Mouse (Mus musculus) layer of hippocampus, adult 9-10 months (tissue): ENCODE measurements around the gene Hoxd3.

Source experiments
- DNase-seq: peaks from one replicate; pipeline ENCODE4 v3.0.0; 2022; ENCODE audit warnings: low spot score

Gene Hoxd3

DNA sequence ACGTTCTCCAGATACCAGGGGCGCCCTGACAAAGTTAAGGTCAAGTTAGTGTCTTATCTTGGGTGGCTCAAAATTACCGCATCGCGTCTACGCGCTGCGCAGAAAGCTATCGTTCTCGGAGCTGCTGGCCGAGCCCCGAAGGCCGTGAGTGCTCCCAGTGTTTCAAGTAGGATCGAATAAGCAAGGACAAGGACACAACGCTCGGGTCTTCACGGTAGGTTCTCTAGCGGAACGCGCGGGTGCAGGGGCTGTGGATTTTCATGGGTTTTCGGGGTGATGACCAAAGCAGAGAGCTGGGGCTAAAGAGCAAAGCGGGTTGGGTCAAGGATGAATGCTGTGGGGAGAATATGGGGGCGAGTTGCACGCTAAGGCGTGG is 32.1 kb upstream of the Hoxd3 start:
- no peak for DNase-seq

DNA sequence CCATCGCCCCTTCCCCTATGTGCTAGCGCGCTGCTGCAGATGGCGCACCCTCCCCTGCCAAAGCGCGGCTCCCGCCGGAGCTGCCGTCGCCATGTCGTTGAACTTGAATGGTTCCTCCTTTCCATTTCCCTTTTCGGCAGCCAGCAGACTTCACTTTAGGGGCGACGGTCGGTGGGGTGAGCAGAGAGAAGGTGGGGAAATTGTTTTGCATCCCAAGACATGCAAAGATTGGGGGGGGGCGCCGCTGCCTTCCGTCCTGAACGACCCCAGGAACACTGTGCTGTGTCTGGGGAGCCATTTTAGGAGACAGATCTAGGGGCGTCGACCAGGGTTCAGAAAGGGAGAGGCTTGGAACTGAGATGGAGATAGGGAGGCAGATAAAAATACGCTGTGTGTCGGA is 31.7 kb upstream of the Hoxd3 start:
- no peak for DNase-seq

DNA sequence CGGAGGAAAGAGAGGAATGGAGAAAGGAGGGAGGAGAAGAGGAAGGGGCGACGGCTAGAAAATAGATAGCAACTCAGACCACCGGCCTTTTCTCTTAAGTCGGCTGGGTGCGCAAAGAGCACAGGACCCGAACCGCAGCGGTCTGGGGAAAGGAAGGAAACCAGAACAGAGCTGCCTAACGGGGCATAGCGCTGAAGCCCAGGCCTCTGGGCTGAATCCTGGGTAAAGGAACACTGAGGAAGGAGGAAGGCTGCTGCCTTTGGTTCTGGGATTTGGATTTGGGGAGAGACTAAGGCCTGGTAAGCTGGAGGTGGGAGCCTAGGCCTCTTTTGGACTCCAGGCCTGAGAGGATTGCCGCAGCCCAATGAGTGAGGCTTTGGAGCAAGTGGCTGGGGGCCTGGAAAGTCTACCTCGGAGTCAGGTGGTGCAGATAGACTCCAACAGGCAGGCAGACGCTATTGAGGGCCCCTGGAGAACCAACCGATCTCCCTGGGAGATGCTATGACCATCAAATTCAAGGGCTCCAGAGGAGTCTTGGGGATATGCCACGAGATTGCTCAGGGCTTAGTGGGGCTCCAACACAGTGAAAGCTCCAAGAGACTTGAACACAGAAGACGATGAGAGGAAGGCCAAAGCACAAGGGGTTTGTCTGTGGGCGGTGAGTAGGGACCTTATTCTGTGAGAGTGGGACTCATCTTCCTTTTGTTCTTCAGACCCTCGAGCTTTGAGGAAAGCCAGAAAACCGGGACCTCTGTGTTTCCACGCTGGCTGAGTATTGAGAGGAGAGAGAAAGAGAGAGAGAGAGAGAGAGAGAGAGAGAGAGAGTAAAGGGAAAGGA is 30.9 kb upstream of the Hoxd3 start:
- DNase-seq, result no peak

DNA sequence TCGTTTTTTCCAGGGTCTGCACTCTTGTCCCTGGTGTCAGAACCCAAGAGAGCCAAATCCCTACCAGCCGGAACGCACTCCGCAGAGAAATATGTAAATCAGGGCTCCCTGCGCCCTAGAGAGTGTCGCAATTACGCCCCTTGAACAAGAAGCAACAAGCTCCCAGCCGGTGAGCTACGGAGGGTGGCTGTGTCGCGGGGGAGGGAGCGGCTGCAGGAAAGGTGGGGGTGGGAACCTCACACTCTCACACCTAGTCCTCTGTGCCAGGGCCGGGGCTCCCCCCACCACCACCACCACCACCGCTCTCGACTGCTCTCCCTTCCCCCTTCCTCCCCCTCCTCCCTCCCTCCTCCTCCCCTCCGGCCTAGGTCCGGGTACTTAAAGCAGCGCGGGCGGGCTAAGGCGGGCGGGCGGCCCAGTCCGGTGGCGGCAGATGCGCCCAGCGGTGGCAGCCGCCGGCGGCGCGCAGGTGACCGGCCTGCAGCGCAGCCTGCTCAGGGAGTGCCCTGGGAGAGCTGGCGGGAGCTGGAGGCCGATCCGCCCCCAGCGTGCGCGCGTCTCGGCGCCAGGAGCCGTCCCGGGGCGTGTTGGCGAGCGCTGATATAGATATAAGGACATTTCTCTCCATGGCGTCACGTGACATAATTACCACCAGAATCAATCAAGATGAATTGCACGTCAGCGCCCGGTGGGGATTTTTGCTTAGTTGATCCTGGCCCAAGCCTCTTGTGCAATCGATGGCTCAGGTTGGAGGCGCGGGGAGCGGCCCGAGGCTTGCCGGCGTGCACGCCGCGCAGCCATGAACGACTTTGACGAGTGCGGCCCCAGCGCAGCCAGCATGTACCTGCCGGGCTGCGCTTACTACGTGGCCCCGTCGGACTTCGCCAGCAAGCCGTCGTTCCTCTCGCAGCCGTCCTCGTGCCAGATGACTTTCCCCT is 29.9 kb upstream of the Hoxd3 start:
- no peak for DNase-seq

DNA sequence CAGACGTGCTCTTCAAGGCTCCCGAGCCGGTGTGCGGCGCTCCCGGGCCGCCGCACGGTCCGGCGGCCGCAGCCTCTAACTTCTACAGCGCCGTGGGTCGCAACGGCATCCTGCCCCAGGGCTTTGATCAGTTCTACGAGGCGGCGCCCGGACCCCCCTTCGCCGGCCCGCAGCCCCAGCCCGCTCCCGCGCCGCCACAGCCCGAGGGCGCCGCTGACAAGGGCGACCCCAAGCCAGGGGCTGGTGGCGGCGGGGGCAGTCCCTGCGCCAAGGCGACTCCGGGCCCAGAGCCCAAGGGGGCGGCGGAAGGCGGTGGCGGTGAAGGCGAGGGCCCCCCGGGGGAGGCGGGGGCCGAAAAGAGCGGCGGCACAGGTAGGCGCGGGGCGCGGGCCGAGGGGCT is 28.9 kb upstream of the Hoxd3 start:
- DNase-seq, result no peak

DNA sequence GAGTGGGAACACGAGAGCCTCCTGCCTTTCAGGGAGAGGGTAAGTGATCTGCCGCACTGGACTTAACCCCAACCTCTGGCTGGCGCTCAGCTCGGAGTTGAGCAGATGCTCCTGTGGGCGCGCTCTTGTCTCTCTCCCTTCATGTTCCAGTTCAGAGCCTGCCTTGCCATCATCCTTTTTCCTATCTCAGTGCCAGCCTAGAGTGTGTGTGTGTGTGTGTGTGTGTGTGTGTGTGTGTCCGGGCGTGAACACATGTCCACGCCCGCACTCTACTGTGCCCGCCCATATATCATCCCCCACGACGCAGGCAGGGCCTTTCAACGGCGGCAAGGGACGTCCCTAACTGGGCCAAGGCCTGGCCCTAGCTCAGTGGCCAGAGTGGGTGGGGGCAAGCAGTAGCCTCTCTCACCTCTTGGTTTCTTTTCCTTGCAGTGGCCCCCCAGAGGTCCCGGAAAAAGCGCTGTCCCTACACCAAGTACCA is 28.2 kb upstream of the Hoxd3 start:
- no peak for DNase-seq

DNA sequence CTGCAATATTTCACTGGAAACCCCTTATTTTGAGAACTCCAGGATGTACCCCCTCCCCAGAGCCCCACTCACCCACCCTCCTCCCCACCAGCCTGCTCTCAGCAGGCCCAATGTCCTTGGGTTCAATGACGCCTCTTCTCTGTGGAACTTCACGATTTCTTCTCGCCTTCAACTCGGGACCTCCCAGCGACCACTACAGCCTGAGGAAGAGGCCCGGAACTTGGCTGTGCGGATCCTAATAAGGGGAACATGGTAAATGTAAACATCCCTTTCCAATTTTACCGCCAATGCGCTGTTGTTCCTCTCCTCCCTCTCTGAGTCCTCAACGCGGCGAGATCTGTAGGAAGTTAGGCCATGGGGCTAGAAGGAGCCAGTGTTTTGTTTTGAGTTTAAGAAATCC is 27.6 kb upstream of the Hoxd3 start:
- DNase-seq, result no peak

DNA sequence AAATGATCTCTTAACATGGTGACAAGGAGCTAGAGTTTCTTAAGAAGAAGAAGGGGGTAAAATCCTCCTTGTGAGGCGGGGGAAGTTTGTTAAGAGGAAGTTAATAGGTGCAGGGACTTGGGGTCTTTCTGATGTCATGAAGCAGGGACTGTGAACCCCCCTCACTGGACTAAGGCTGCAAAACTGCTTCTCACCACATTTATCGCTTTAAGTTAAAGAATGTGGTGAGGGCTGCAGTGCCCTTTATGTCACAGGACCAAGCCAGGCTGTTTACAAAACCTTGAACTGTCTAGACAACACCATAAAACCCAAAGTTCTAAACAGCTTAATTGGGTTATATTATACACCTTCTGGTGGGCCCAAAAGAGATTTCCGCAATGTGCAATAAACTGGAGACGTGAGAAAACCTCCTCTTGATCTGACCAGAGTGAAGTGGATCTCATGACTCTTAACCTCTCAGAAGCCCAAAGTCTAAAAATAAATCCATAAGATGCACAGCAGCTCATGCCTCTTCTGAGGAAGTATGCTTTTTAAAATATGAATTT is 26.6 kb upstream of the Hoxd3 start:
- no peak for DNase-seq

DNA sequence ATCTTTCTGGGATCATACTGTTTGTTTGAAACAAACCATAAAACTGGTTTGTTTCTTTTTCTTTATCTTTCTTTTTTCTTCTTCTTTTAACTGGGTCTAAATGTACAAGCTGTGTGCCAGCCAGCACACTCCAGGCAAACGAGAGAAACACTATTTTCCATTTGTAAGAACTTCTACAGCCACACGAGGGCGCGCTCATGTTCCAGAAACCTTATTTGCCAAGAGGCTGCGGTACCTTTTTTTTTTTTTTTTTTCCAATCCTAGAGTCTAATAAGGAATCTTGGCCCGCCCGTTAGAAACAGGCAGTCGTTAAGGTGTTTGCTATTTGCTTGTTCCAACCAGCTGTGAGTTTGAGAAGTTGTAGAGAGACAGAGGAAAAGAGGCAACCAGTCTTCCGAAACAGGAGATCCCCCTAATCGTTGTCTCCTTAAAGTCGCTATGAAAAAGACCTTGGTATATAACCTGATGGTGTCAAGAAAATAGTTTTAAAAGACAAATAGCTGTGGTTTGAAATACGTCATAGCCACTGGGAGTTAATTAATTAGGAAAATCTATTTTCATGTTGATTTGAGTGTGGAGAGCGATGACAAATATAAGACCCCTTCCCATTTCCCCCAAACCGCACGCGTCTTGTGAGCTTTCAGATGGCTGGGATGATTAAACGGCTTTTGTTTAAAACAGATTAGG is 25.3 kb upstream of the Hoxd3 start:
- no peak for DNase-seq

DNA sequence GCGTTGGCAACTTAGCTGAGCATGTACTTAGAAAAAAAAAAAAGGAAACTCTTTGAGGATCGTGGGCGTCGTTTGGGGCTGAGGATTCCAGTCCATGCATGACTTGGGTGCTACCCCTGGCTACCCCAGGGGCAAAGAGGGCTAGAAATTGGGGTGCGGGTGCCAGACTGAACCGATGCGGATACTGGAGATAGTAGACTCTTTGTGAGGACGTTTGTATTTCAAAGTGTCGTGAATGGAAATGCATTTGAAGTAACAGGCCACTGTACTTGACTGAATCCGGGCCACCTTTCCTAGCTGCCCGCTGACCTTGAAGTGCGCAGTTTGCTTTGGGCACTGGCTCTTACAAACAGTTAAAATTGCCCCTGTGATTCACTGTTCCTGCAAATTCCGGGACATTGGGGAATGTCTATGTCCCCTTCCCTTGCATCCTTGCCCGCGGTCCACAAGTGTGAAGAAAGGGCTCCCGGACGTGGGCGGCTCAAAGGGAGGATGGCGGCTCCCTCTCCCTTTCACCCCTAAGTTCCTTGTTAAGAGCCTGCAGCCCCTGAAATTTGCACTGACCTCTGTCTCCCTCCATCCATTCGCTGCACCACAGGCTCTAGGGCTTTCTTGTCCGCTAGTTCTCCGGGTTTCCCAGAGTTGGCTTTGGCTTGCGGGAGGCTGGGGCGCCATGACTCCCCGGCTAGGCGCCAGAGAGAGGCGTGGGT is 24.6 kb upstream of the Hoxd3 start:
- DNase-seq, result no peak

DNA sequence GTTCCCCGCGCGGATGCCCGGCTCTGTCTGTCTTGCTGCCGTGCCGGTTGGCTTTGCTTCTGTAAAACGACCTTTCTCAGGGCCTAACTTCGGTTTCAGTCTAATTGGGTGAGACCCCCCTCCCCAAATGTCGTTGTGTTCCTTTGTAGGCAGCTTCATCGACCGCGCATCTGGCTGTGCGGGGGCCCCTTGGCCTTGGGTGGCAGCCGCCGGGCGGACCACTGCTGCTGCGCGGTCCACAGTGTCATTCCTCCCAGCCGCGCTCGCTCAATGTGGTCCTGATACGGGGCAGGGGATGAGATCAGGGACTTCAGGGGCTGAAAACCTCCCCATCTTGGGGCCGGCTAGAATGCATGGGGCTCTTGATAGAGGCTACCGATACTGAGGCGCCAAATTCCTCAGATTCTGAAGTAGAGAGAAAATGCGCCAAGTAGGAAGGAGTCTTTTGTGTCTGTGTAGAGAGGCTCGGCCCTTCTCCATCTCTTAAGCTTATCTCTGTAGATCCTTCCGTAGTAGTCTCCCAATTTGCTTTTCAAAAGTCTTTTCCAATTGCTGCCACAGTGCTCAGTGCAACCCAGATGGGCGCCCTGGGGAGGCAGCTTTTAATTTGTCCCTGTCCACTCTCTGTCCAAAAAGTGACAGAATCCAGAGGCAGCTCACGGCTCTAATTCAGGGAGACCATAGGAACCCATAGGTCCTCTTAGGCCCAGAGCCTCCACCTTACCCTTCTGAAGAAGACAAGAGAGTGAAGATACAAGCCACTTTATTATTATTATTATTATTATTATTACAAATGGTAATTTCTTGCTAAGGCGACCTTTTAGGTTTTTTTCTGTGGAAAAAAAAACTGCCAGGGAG is 23.8 kb upstream of the Hoxd3 start:
- no peak for DNase-seq

DNA sequence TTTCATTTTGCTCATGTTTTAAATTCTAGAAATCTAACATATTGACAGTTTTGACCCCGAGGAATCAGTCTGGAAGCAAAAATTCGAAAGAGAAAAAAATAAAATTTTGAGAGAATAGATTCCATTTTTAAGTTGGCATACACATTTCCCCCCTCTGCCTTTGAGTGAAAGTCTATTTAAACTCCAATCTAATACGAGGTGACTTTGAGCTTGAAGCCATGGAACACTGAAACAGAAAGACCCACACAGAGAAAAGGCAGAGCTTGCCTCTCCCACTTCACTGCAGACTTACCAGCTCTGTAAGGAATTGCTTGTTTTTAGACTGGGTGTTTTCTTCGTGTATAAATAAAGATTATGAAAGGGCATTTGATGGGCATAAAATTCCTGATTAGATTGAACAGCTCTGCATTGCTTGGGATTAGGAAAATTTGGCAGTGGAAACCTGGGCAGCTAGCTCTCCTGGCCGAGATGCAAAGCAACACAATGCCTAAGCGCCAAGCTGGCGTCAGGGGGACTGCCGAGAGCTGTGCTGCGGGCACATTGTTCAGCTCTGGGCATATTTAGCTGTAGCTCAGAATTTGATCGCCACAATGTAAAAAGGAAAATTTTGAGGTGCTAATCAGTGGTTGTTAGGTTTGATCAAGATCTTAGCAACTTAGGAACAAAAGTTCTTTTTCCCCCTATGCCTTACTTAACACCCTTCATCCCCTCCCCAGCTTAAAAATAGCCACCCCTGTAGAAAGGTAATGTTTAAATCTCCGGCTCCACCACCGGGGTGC is 22.7 kb upstream of the Hoxd3 start:
- DNase-seq, result no peak

DNA sequence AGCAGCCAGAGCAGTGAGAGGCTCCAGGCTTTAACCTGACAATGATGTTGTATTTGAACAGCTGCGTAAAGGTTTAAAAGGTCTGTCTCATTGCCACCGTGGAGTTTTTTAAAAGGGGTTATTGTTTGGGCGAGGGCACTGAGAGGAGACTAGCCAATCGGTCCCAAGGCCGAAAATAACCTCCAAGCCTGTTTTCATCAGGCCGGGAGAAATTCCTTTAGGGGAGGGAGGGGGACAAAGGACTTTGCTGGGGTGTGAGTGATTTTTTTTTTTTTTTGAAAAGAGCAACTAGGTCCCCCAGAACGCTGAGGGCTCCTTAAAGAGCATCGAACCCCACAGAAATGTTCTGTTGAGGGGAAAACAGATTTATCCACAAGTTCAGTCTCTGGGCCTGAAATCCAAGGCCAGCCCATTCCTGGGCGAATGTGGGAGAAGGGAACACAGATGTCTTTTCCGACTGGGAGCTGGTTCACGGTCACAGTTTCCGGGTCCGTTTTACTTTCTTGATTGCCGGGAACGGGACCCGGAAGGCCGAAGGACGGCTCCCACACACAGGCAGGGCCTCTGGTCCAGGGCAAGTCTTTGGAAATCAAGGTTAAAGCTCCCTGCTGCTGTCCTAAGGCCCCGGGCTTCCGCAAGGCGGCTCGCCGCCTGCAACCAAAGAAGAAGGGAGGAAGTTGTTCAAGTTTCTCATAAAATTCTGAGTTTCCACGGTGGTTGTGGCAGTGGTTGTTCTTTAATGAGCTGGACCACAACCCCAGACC is 22.0 kb upstream of the Hoxd3 start:
- no peak for DNase-seq

DNA sequence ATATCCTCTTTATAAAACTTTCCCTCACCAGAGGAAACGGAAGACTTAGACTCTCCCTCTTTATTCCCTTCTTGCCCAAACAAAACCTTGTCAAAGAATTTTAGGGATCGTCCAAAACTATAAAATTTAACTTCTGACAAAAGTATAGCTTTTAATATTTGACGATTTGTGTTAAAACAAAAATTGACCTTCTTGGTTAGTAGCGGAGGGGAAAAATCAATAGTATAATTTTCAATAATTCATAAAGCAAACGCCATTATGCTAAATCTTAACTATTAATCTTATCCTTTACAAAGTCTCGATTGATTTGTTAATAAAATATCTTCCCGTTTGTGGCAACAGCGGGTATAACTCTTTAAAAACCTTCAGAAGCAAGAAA is 21.4 kb upstream of the Hoxd3 start:
- DNase-seq, result no peak

DNA sequence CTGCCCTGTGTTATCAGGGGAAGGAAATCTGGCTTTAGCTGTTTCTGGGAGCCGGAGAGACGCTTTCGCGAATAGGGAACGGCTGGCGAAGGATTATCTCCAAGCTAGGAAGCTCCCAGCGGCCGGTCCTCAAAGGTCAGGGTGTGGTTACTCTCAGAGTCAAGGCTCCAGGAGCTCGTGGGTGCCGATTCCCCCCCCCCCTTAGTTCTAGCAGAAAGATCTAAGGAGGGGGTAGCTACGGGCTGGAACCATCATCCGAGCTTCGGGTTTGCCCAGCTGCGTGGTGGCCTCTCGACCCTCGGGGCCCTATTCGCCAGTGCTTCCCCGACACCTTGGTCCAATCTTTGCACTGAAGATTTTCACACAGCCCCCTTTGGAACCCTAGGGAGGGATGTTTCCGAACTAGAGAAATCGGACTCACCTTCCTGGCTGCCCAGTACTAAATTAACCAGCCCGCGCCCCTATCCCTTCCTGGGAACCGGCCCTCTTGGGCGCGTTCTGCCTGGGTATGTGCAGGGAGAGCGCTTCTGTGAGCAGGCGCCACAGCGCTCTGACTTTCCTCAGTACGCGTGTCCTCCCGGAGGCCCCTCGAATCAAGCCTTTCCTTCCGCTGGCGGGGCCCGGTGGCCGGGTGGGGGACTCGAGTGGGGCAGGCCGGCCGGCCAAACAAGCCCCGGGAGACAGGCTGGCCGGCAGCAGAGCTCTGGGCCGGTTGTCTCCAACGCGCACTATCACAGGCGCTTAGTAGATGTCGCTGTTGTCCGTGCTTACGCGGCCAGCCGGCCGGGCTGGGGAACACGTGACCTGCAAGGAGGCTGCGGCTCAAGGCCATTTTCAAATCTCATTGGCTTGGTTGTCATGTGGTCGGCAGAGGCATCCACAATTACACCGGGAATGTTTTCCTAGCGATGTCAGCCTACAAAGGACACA is 20.4 kb upstream of the Hoxd3 start, which contains the start of gene Hoxd10:
TSS of gene Hoxd10 (plus strand) at position 903 of the 930 bp plus-strand sequence.
- no peak for DNase-seq

DNA sequence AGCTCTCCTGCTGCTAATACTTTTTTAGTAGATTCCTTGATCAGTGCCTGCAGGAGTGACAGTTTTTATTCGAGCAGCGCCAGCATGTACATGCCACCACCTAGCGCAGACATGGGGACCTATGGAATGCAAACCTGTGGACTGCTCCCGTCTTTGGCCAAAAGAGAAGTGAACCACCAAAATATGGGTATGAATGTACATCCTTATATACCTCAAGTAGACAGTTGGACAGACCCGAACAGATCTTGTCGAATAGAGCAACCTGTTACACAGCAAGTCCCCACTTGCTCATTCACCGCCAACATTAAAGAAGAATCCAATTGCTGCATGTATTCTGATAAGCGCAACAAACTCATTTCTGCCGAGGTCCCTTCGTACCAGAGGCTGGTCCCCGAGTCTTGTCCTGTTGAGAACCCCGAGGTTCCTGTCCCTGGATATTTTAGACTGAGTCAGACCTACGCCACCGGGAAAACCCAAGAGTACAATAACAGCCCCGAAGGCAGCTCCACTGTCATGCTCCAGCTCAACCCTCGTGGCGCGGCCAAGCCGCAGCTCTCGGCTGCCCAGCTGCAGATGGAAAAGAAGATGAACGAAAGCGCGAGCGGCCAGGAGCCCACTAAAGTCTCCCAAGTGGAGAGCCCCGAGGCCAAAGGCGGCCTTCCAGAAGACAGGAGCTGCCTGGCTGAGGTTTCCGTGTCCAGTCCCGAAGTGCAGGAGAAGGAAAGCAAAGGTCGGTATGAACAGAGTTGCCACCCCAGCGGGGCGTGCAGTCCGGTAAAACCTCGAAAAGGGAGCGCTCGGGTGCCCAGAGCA is 19.5 kb upstream of the Hoxd3 start:
- DNase-seq, result no peak
